Mouse (Mus musculus): ENCODE results near the gene Themis3. TPM values are rescaled to one million over a fixed set of nuclear protein-coding genes. Genes with fewer than 3 reads are reported as not detected.

The Themis3 gene
- polyA plus RNA-seq, 1 experiment from 2014 or later = not detected

GRCm38 (mm10) chr17:66590353-66591075, 3.9 kb downstream of the Themis3 start:
- Histone ChIP-seq H3K27me3 (ENCODE audit: control insufficient read depth, insufficient read depth, low read length) (no peaks in the 10 kb centered on the region), H3K9ac (ENCODE audit: low read length) (no peak overlapping the region), H3K4me3 (ENCODE audit: low read depth, low read length) (no peak overlapping the region), H3K27ac (ENCODE audit: low read depth, low read length) (no peak overlapping the region), H3K9me3 (ENCODE audit: control insufficient read depth, low read length) (no peaks in the 10 kb centered on the region), H3K4me1 (ENCODE audit: control insufficient read depth, insufficient read depth, low read length) (no peaks in the 10 kb centered on the region), H3K4me2 (ENCODE audit: low read depth) (no peak overlapping the region), H3K36me3 (ENCODE audit: control insufficient read depth, insufficient read depth, low read length) (no peaks in the 10 kb centered on the region)
- 77% methylated on average over 9 of the region's 9 CpGs for WGBS
- ATAC-seq (ENCODE audit: insufficient read depth, low FRiP score, low TSS enrichment) = no peak
- DNase-seq (ENCODE audit: low spot score) = no peak

GRCm38 (mm10) chr17:66589864-66590263, 4.6 kb downstream of the Themis3 start:
- Histone ChIP-seq H3K4me1 (ENCODE audit: control insufficient read depth, insufficient read depth, low read length) (no peaks in the 10 kb centered on the region), H3K27me3 (ENCODE audit: control insufficient read depth, insufficient read depth, low read length) (no peaks in the 10 kb centered on the region), H3K4me2 (ENCODE audit: low read depth) (no peak overlapping the region), H3K9ac (ENCODE audit: low read length) (no peak overlapping the region), H3K36me3 (ENCODE audit: control insufficient read depth, insufficient read depth, low read length) (no peaks in the 10 kb centered on the region), H3K9me3 (ENCODE audit: control insufficient read depth, low read length) (no peaks in the 10 kb centered on the region), H3K4me3 (ENCODE audit: low read depth, low read length) (no peak overlapping the region), H3K27ac (ENCODE audit: low read depth, low read length) (no peak overlapping the region)
- DNase-seq (ENCODE audit: low spot score) (no peak), ATAC-seq (ENCODE audit: insufficient read depth, low FRiP score, low TSS enrichment) (no peak)
- 76% methylated on average over 8 of the region's 8 CpGs for WGBS

- no peak for DNase-seq (ENCODE audit: low spot score)
- H3K36me3 ChIP-seq (ENCODE audit: control insufficient read depth, insufficient read depth, low read length) = no peaks in the 10 kb centered on the region
- 86% methylated on average over 10 of the region's 10 CpGs for WGBS
- H3K9me3 ChIP-seq (ENCODE audit: control insufficient read depth, low read length) = no peaks in the 10 kb centered on the region
- H3K27me3 ChIP-seq (ENCODE audit: control insufficient read depth, insufficient read depth, low read length) = no peaks in the 10 kb centered on the region
- no peak for ATAC-seq (ENCODE audit: insufficient read depth, low FRiP score, low TSS enrichment)
- no peak overlapping the region for H3K27ac ChIP-seq (ENCODE audit: low read depth, low read length)
- no peak overlapping the region for H3K4me2 ChIP-seq (ENCODE audit: low read depth)
- H3K9ac ChIP-seq (ENCODE audit: low read length) = no peak overlapping the region
- H3K4me3 ChIP-seq (ENCODE audit: low read depth, low read length) = no peak overlapping the region
- no peaks in the 10 kb centered on the region for H3K4me1 ChIP-seq (ENCODE audit: control insufficient read depth, insufficient read depth, low read length)
Measured at GRCm38 (mm10) chr17:66586741-66587140, 7.7 kb downstream of the Themis3 start.

- no peak overlapping the region for H3K4me3 ChIP-seq (ENCODE audit: low read depth, low read length)
- H3K4me1 ChIP-seq (ENCODE audit: control insufficient read depth, insufficient read depth, low read length) = no peaks in the 10 kb centered on the region
- H3K27me3 ChIP-seq (ENCODE audit: control insufficient read depth, insufficient read depth, low read length) = no peaks in the 10 kb centered on the region
- H3K9me3 ChIP-seq (ENCODE audit: control insufficient read depth, low read length) = no peaks in the 10 kb centered on the region
- 87% methylated on average over 13 of the region's 13 CpGs for WGBS
- ATAC-seq (ENCODE audit: insufficient read depth, low FRiP score, low TSS enrichment) (no peak), DNase-seq (ENCODE audit: low spot score) (no peak)
- no peak overlapping the region for H3K27ac ChIP-seq (ENCODE audit: low read depth, low read length)
- H3K4me2 ChIP-seq (ENCODE audit: low read depth) = no peak overlapping the region
- H3K9ac ChIP-seq (ENCODE audit: low read length) = no peak overlapping the region
- H3K36me3 ChIP-seq (ENCODE audit: control insufficient read depth, insufficient read depth, low read length) = no peaks in the 10 kb centered on the region
Measured at GRCm38 (mm10) chr17:66586078-66586477, 8.3 kb downstream of the Themis3 start.

GRCm38 (mm10) chr17:66580990-66581389, 13.4 kb downstream of the Themis3 start:
- DNase-seq (ENCODE audit: low spot score) = no peak
- Histone ChIP-seq H3K27me3 (ENCODE audit: control insufficient read depth, insufficient read depth, low read length) (no peaks in the 10 kb centered on the region), H3K36me3 (ENCODE audit: control insufficient read depth, insufficient read depth, low read length) (no peaks in the 10 kb centered on the region), H3K4me1 (ENCODE audit: control insufficient read depth, insufficient read depth, low read length) (no peaks in the 10 kb centered on the region), H3K27ac (ENCODE audit: low read depth, low read length) (no peak overlapping the region), H3K4me2 (ENCODE audit: low read depth) (no peak overlapping the region), H3K4me3 (ENCODE audit: low read depth, low read length) (no peak overlapping the region), H3K9ac (ENCODE audit: low read length) (no peak overlapping the region), H3K9me3 (ENCODE audit: control insufficient read depth, low read length) (no peaks in the 10 kb centered on the region)
- WGBS = 73% methylated on average over 5 of the region's 5 CpGs
- no peak for ATAC-seq (ENCODE audit: insufficient read depth, low FRiP score, low TSS enrichment)

- Histone ChIP-seq H3K4me2 (ENCODE audit: low read depth) (no peak overlapping the region), H3K9ac (ENCODE audit: low read length) (no peak overlapping the region), H3K27me3 (ENCODE audit: control insufficient read depth, insufficient read depth, low read length) (no peaks in the 10 kb centered on the region), H3K4me3 (ENCODE audit: low read depth, low read length) (no peak overlapping the region), H3K36me3 (ENCODE audit: control insufficient read depth, insufficient read depth, low read length) (no peaks in the 10 kb centered on the region), H3K9me3 (ENCODE audit: control insufficient read depth, low read length) (no peaks in the 10 kb centered on the region), H3K27ac (ENCODE audit: low read depth, low read length) (no peak overlapping the region), H3K4me1 (ENCODE audit: control insufficient read depth, insufficient read depth, low read length) (no peaks in the 10 kb centered on the region)
- 18% methylated on average over 6 of the region's 6 CpGs for WGBS
- DNase-seq (ENCODE audit: low spot score) (peak; percentile 66), ATAC-seq (ENCODE audit: insufficient read depth, low FRiP score, low TSS enrichment) (peak; percentile 38; the same call in 1 of the 2 replicates)
Measured at GRCm38 (mm10) chr17:66578007-66578406, 16.4 kb downstream of the Themis3 start.

GRCm38 (mm10) chr17:66577507-66577906, 16.9 kb downstream of the Themis3 start:
- Histone ChIP-seq H3K4me1 (ENCODE audit: control insufficient read depth, insufficient read depth, low read length) (no peaks in the 10 kb centered on the region), H3K27me3 (ENCODE audit: control insufficient read depth, insufficient read depth, low read length) (no peaks in the 10 kb centered on the region), H3K9me3 (ENCODE audit: control insufficient read depth, low read length) (no peaks in the 10 kb centered on the region), H3K36me3 (ENCODE audit: control insufficient read depth, insufficient read depth, low read length) (no peaks in the 10 kb centered on the region), H3K27ac (ENCODE audit: low read depth, low read length) (no peak overlapping the region), H3K9ac (ENCODE audit: low read length) (no peak overlapping the region), H3K4me3 (ENCODE audit: low read depth, low read length) (no peak overlapping the region), H3K4me2 (ENCODE audit: low read depth) (no peak overlapping the region)
- ATAC-seq (ENCODE audit: insufficient read depth, low FRiP score, low TSS enrichment) = no peak
- DNase-seq (ENCODE audit: low spot score) = no peak
- 73% methylated on average over 6 of the region's 6 CpGs for WGBS

- no peaks in the 10 kb centered on the region for H3K36me3 ChIP-seq (ENCODE audit: control insufficient read depth, insufficient read depth, low read length)
- 88% methylated on average over 4 of the region's 4 CpGs for WGBS
- H3K9ac ChIP-seq (ENCODE audit: low read length) = no peak overlapping the region
- no peak overlapping the region for H3K4me3 ChIP-seq (ENCODE audit: low read depth, low read length)
- ATAC-seq (ENCODE audit: insufficient read depth, low FRiP score, low TSS enrichment) (no peak), DNase-seq (ENCODE audit: low spot score) (no peak)
- no peak overlapping the region for H3K27ac ChIP-seq (ENCODE audit: low read depth, low read length)
- no peak overlapping the region for H3K4me2 ChIP-seq (ENCODE audit: low read depth)
- no peaks in the 10 kb centered on the region for H3K9me3 ChIP-seq (ENCODE audit: control insufficient read depth, low read length)
- no peaks in the 10 kb centered on the region for H3K4me1 ChIP-seq (ENCODE audit: control insufficient read depth, insufficient read depth, low read length)
- H3K27me3 ChIP-seq (ENCODE audit: control insufficient read depth, insufficient read depth, low read length) = no peaks in the 10 kb centered on the region
Measured at GRCm38 (mm10) chr17:66572677-66573060, 21.8 kb downstream of the Themis3 start.

- WGBS = 80% methylated on average over 11 of the region's 11 CpGs
- H3K9ac ChIP-seq (ENCODE audit: low read length) = no peak overlapping the region
- H3K4me1 ChIP-seq (ENCODE audit: control insufficient read depth, insufficient read depth, low read length) = no peaks in the 10 kb centered on the region
- ATAC-seq (ENCODE audit: insufficient read depth, low FRiP score, low TSS enrichment) = no peak
- H3K4me3 ChIP-seq (ENCODE audit: low read depth, low read length) = no peak overlapping the region
- no peak for DNase-seq (ENCODE audit: low spot score)
- no peaks in the 10 kb centered on the region for H3K9me3 ChIP-seq (ENCODE audit: control insufficient read depth, low read length)
- no peak overlapping the region for H3K4me2 ChIP-seq (ENCODE audit: low read depth)
- H3K36me3 ChIP-seq (ENCODE audit: control insufficient read depth, insufficient read depth, low read length) = no peaks in the 10 kb centered on the region
- no peaks in the 10 kb centered on the region for H3K27me3 ChIP-seq (ENCODE audit: control insufficient read depth, insufficient read depth, low read length)
- H3K27ac ChIP-seq (ENCODE audit: low read depth, low read length) = no peak overlapping the region
Measured at GRCm38 (mm10) chr17:66571860-66572676, 22.4 kb downstream of the Themis3 start.

All from neural tube, embryonic 11.5 days (tissue).